Mouse (Mus musculus) forebrain, embryonic 14.5 days (tissue): Measurements from ENCODE around the gene E2f1. TPM values are rescaled to one million over a fixed set of nuclear protein-coding genes. Genes with fewer than 3 reads are reported as not detected.
A peak's percentile ranks its signal among the peaks of the same experiment; 100 is the strongest.

ENCODE experiments used
- ATAC-seq: fragments of 200-750 bp; cut with Nextera tagmentation; 2 replicates; pipeline ENCODE4 v1.8.0; 2017; ENCODE audit warnings: mild to moderate bottlenecking, moderate library complexity
- DNase-seq: peaks from one replicate; pipeline ENCODE4 v3.0.0-alpha.2; 2015; ENCODE audit warnings: low spot score
- H3K27ac ChIP-seq: fragments of 300-500 bp; sonication (generic); 2 replicates; pipeline ENCODE4 v1.5.1; 2014; ENCODE audit warnings: low read depth, mild to moderate bottlenecking, control low read depth, low read length, moderate library complexity
- H3K27me3 ChIP-seq: fragments of 300-500 bp; sonication (generic); replicated peaks from 2 replicates; pipeline ENCODE4 v1.6.1; 2014; ENCODE audit warnings: low read length, control low read depth, mixed read lengths; ENCODE audit not compliant: control insufficient read depth, insufficient read depth
- H3K36me3 ChIP-seq: fragments of 300-500 bp; sonication (generic); 2 replicates; pipeline ENCODE4 v1.6.1; 2014; ENCODE audit warnings: low read length, control low read depth; ENCODE audit not compliant: control insufficient read depth, insufficient read depth
- H3K4me1 ChIP-seq: fragments of 300-500 bp; sonication (generic); 2 replicates; pipeline ENCODE4 v1.6.1; 2014; ENCODE audit warnings: antibody characterized with exemption, low read length, control low read depth; ENCODE audit not compliant: control insufficient read depth, insufficient read depth
- H3K4me2 ChIP-seq: fragments of 300-500 bp; sonication (generic); 2 replicates; pipeline ENCODE4 v1.6.1; 2014; ENCODE audit warnings: mild to moderate bottlenecking, control low read depth, low read length
- H3K4me3 ChIP-seq: fragments of 300-500 bp; sonication (generic); 2 replicates; pipeline ENCODE4 v1.5.1; 2014; ENCODE audit warnings: low read depth, low read length, control low read depth
- H3K9ac ChIP-seq: fragments of 300-500 bp; sonication (generic); 2 replicates; pipeline ENCODE4 v1.6.1; 2014; ENCODE audit warnings: mild to moderate bottlenecking, low read length, control low read depth, moderate library complexity
- H3K9me3 ChIP-seq: fragments of 300-500 bp; sonication (generic); replicated peaks from 2 replicates; pipeline ENCODE4 v1.6.1; 2016; ENCODE audit warnings: low read length, control low read depth, mixed read lengths; ENCODE audit not compliant: control insufficient read depth
- WGBS: fragments of 180-500 bp; shearing (Covaris S2); extraction: QIAGEN DNeasy Blood & Tissue Kit; methylation state at CpG from one replicate; pipeline ENCODE4 v1.1.7; 2014; 5-methylcytosine and 5-hydroxymethylcytosine counted together
- polyA plus RNA-seq: library from polyadenylated mRNA; unstranded; fragments of >200 nt; fragmentation: Nextera tagmentation; extraction: Ambion mirVana; gene quantifications from 2 replicates; pipeline ENCODE4 v1.2.1, GENCODE M21; 2014

E2f1 gene
- polyA plus RNA-seq, 1 experiment from 2014 or later: 5.0 TPM

DNA sequence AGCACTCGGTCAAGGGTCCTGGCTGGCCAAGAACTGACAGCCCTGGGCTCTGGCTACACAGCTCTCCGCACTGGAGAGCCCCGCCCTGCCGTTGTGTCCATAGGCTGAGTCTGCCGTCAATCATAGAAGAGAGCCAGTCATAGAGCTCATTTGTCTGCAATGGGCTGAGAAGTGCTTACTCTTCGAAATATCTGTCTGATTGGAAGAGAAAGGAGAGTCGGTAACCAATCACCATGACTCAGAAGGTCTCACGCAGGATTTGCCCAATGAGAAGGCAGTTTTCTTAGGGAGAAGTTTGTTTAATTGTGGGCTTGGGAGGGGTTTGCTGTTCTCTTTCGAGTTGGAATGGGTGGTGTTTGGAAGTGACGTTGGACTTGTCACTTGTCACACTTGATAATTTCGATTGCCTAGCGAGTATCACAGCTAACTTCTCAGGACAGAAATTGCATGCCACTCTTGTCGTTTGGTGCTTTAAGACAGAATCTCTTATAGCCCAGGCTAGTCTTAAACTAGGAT, 34.0 kb upstream of the E2f1 start, which contains the start of gene Pxmp4:
Pxmp4 (minus strand) TSS at position 71 of the 516 bp plus-strand sequence.
- no peaks in the 10 kb centered on the region for H3K9me3 ChIP-seq
- no peaks in the 10 kb centered on the region for H3K27me3 ChIP-seq
- peak within 1 kb of the TSS; percentile 60 for H3K9ac ChIP-seq
- WGBS: under 1% methylated on average over 13 of the region's 13 CpGs
- peaks cover 5% of the 10 kb centered on the region for H3K4me1 ChIP-seq
- H3K36me3 ChIP-seq: no peaks in the 10 kb centered on the region
- H3K4me3 ChIP-seq: peak within 1 kb of the TSS; percentile 50
- H3K4me2 ChIP-seq: peak within 1 kb of the TSS; percentile 53
- peak; percentile 100 for ATAC-seq
- DNase-seq: peak; percentile 98
- H3K27ac ChIP-seq: no peak within 1 kb of the TSS

DNA sequence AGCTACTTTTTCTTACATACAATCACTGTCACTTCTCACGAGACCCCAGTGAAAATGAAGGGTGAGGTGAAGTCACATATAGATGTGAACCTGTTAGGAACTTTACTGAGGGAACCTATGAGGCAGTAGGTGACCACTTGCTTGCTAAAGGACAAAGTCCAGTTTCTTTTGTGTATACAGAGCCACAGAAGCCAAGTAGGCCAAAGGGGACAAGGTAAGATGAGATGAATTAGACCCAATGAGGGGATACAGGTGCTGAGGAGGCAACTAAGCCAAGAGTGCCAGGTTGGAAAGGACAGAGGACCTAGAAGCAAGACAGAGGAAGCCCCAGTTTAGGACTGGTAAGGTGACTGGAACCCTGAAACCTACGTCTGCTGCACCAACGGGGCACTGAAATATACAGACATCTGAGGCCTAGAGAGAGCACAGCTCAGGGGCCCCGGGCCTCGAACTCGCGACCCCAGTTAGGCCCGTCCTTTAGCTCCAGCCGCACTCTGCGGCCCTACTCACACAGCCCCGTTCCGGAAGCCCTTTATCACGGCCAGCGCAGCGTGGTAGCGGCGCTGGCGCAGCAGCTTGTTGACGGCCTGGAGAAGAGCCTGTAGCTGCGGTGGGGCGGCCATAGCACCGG, 33.4 kb upstream of the E2f1 start:
- Histone ChIP-seq H3K4me1 (peaks cover 5% of the 10 kb centered on the region), H3K9ac (peak overlapping the region; percentile 60), H3K4me2 (peak overlapping the region; percentile 53), H3K36me3 (no peaks in the 10 kb centered on the region), H3K27me3 (no peaks in the 10 kb centered on the region), H3K9me3 (no peaks in the 10 kb centered on the region), H3K27ac (no peak overlapping the region), H3K4me3 (peak overlapping the region; percentile 50)
- WGBS: 21% methylated on average over 22 of the region's 22 CpGs
- no peak for ATAC-seq
- DNase-seq: no peak

DNA sequence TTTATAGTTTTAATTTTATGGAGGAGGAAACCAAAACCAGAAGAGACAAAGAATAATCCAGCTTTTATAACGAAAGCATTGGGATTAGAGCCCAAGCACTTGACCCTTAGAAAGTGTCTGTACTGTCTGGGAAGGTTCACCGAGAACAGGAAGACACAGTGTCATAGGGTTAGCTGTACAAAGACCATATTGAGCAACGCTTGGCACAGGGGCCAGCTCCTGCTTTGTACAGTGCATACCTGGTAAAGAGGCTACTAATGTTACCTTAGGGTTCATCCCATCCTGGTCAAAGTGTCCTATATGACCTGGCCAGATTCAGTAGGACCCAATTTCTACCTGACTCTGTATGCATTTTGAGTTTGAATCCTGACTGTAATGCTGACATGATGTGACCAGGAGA, 31.6 kb upstream of the E2f1 start:
- Histone ChIP-seq H3K36me3 (no peaks in the 10 kb centered on the region), H3K4me1 (peaks cover 5% of the 10 kb centered on the region), H3K4me2 (no peak overlapping the region), H3K9ac (no peak overlapping the region), H3K27ac (no peak overlapping the region), H3K27me3 (no peaks in the 10 kb centered on the region), H3K9me3 (no peaks in the 10 kb centered on the region), H3K4me3 (no peak overlapping the region)
- 71% methylated on average over 3 of the region's 3 CpGs for WGBS
- DNase-seq: no peak
- ATAC-seq: no peak

DNA sequence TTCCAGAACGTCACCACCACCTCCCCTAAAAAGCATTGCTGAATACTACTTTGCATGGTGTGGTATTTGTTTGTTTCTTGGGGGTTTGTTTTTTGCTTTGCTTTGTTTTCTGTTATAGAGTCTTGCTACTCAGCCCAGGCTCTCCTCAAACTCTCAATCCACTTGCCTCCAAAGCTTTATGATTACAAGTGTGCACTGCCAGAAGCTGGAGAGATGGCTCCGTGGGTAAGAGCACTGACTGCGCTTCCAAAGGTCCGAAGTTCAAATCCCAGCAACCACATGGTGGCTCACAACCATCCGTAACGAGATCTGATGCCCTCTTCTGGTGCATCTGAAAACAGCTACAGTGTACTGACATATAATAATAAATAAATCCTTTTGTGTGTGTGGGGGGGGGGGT, 30.9 kb upstream of the E2f1 start:
- 67% methylated on average over 6 of the region's 6 CpGs for whole genome bisulfite sequencing
- H3K27me3 ChIP-seq: no peaks in the 10 kb centered on the region
- no peaks in the 10 kb centered on the region for H3K36me3 ChIP-seq
- H3K9ac ChIP-seq: no peak overlapping the region
- H3K9me3 ChIP-seq: no peaks in the 10 kb centered on the region
- ATAC-seq (no peak), DNase-seq (no peak)
- no peak overlapping the region for H3K4me2 ChIP-seq
- no peak overlapping the region for H3K4me3 ChIP-seq
- H3K4me1 ChIP-seq: peaks cover 5% of the 10 kb centered on the region
- no peak overlapping the region for H3K27ac ChIP-seq

DNA sequence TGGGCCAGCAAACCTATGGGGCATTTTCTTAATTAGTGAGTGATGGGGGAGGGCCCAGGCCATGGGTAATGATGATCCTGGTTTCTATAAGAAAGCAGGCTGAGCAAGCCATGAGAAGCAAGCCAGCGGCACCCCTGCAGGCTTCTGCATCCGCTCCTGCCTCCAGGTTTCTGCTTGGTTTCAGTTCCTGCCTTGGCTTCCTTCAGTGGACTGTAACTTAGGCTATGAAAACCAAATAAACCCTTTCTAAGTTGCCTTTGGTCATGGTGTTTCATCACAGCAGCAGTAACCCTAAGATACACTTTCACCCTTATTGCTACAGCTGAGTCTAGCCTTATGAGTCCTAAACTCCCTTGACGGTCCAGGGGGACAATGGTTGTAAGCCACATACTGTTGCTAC, 27.7 kb upstream of the E2f1 start:
- no peak overlapping the region for H3K9ac ChIP-seq
- 88% methylated on average over 3 of the region's 3 CpGs for WGBS
- H3K4me1 ChIP-seq: no peaks in the 10 kb centered on the region
- no peaks in the 10 kb centered on the region for H3K27me3 ChIP-seq
- no peak overlapping the region for H3K4me3 ChIP-seq
- DNase-seq: no peak
- ATAC-seq: no peak
- no peaks in the 10 kb centered on the region for H3K36me3 ChIP-seq
- no peak overlapping the region for H3K4me2 ChIP-seq
- H3K27ac ChIP-seq: no peak overlapping the region
- peaks cover 3% of the 10 kb centered on the region; the same call in 1 of the 2 replicates for H3K9me3 ChIP-seq

DNA sequence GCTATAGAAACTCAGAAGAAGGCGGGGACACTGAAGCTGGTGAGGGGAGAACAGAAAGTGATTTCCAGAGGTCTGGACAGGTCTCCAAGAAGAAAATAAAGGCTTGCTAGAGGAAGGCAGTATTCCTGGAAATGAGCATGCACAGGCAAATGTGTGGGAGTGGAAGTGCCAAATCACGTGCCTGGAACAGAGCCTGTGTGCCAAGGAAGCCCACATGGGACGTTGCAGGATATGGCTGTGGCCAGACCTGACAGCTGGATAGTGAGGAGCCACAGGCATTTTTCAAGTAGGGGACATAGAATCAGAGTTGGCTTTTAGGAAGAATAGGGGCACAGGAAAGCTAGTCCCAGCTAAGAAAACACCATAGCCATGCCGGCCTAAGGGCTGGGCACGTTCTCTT, 26.1 kb upstream of the E2f1 start:
- no peaks in the 10 kb centered on the region for H3K27me3 ChIP-seq
- DNase-seq: peak; percentile 44

DNA sequence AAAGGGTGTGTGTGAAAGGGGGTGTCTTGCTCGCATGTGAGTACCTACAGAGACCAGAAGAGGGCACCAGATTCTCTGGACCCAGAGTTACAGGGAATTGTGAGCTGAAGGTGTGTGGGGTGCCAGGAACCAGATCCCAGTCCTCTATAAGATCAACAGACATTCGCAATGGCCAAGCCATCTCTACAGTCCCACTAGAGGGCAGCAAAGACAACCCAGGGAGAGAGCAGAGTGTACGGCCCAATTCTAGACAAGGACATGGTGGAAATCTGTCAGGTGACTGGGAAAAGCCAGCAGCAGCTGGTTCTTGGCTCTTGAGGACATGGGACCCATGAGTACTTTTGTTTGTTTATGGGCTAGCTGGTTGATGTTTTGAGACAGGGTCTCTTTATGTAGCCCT, 23.3 kb upstream of the E2f1 start:
- Histone ChIP-seq H3K36me3 (no peaks in the 10 kb centered on the region), H3K4me1 (no peaks in the 10 kb centered on the region), H3K27me3 (no peaks in the 10 kb centered on the region), H3K9ac (no peak overlapping the region), H3K4me2 (no peak overlapping the region), H3K27ac (no peak overlapping the region), H3K4me3 (no peak overlapping the region), H3K9me3 (peaks cover 3% of the 10 kb centered on the region; the same call in 1 of the 2 replicates)
- 70% methylated on average over 3 of the region's 3 CpGs for WGBS
- no peak for ATAC-seq
- DNase-seq: peak; percentile 46

More for the DNA sequence above, 26.1 kb upstream of the E2f1 start:
- Histone ChIP-seq H3K36me3 (no peaks in the 10 kb centered on the region), H3K9ac (no peak overlapping the region), H3K4me1 (no peaks in the 10 kb centered on the region), H3K4me3 (no peak overlapping the region), H3K9me3 (peaks cover 3% of the 10 kb centered on the region; the same call in 1 of the 2 replicates), H3K27ac (no peak overlapping the region), H3K4me2 (no peak overlapping the region)
- no peak for ATAC-seq
- 83% methylated on average over 5 of the region's 5 CpGs for WGBS

DNA sequence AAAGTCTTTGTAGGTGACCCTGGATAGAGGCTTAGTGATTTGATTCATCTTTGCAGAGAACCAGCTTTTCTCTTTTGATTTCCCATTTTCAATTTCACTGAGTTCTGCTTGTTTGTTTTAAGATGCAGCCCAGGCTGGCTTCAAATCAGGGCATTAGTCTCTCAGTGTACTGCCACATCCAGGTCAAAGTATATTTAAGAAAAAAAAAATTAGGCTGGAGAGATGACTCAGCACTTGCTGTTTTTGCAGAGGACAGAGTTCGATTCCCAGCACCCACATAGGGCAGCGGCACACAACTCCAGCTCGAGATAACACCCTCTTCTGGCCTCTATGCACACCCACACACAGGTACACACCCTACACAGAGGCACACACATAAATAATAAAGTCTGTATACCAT, 21.5 kb upstream of the E2f1 start:
- Histone ChIP-seq H3K4me2 (no peak overlapping the region), H3K27ac (no peak overlapping the region), H3K36me3 (no peaks in the 10 kb centered on the region), H3K9ac (no peak overlapping the region), H3K9me3 (peaks cover 3% of the 10 kb centered on the region; the same call in 1 of the 2 replicates), H3K4me3 (no peak overlapping the region), H3K4me1 (no peaks in the 10 kb centered on the region), H3K27me3 (no peaks in the 10 kb centered on the region)
- 82% methylated on average over 3 of the region's 3 CpGs for WGBS
- DNase-seq (no peak), ATAC-seq (no peak)

DNA sequence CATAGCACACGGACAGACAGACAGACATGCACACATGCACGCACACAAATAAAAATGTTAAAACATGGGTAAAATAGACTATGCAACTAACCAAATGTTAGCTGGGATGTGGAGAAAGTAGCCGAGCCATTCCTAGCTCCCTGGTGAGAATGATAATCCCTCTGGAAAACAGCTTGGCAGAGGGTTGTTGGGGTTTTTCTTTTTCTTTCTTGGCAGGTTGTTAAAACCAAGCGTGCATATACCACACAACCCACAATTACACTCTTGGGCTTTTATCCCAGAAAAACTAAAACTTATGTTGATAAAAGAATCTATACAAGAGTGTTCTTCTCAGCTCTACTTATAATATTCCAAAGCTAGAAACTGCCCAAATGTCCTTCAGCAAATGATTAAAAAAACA, 19.4 kb upstream of the E2f1 start:
- DNase-seq (no peak), ATAC-seq (no peak)
- Histone ChIP-seq H3K27ac (no peak overlapping the region), H3K36me3 (no peaks in the 10 kb centered on the region), H3K27me3 (no peaks in the 10 kb centered on the region), H3K9ac (no peak overlapping the region), H3K9me3 (peaks cover 3% of the 10 kb centered on the region; the same call in 1 of the 2 replicates), H3K4me1 (peaks cover 18% of the 10 kb centered on the region), H3K4me2 (no peak overlapping the region), H3K4me3 (no peak overlapping the region)
- 77% methylated on average over 4 of the region's 4 CpGs for WGBS
